Mouse (Mus musculus): ENCODE measurements around the gene Crybb1. TPM values are rescaled to one million over a fixed set of nuclear protein-coding genes. Genes with fewer than 3 reads are reported as not detected.
A peak's percentile ranks its signal among the peaks of the same experiment; 100 is the strongest.

Gene Crybb1
- polyA plus RNA-seq, 1 experiment from 2014 or later = 0.32 TPM

GRCm38 (mm10) chr5:112296404-112297181 is 41.0 kb downstream of the Crybb1 start:
- H3K4me1 ChIP-seq (ENCODE audit: control insufficient read depth, low read depth, low read length) = peaks cover 88% of the 10 kb centered on the region
- 10% methylated on average over 6 of the region's 6 CpGs for WGBS (ENCODE audit: insufficient replicate concordance)
- peak overlapping the region; percentile 59 for H3K27ac ChIP-seq (ENCODE audit: low read length)
- 0 out of 2 replicates have a peak overlapping the region, but pooled peaks have one; percentile 11 for H3K9ac ChIP-seq (ENCODE audit: low read depth, low read length)
- no peaks in the 10 kb centered on the region for H3K9me3 ChIP-seq (replicated peaks; ENCODE audit: control insufficient read depth, low read length)
- H3K36me3 ChIP-seq (ENCODE audit: control insufficient read depth, insufficient read depth) = no peaks in the 10 kb centered on the region
- no peak overlapping the region for H3K4me3 ChIP-seq (ENCODE audit: low read depth, low read length)
- no peaks in the 10 kb centered on the region for H3K27me3 ChIP-seq (ENCODE audit: control insufficient read depth, insufficient read depth, low read depth, low read length)
- ATAC-seq (ENCODE audit: low read depth) = peak; percentile 57
- H3K4me2 ChIP-seq (ENCODE audit: low read depth, low read length) = peak overlapping the region; percentile 18; the same call in 1 of the 2 replicates

GRCm38 (mm10) chr5:112297257-112297656 is 41.6 kb downstream of the Crybb1 start:
- no peak overlapping the region for H3K9ac ChIP-seq (ENCODE audit: low read depth, low read length)
- H3K9me3 ChIP-seq (replicated peaks; ENCODE audit: control insufficient read depth, low read length) = no peaks in the 10 kb centered on the region
- ATAC-seq (ENCODE audit: low read depth) = no peak
- peaks cover 90% of the 10 kb centered on the region for H3K4me1 ChIP-seq (ENCODE audit: control insufficient read depth, low read depth, low read length)
- H3K4me2 ChIP-seq (ENCODE audit: low read depth, low read length) = 0 out of 2 replicates have a peak overlapping the region, but pooled peaks have one; percentile 12
- H3K4me3 ChIP-seq (ENCODE audit: low read depth, low read length) = no peak overlapping the region
- H3K27me3 ChIP-seq (ENCODE audit: control insufficient read depth, insufficient read depth, low read depth, low read length) = no peaks in the 10 kb centered on the region
- no peaks in the 10 kb centered on the region for H3K36me3 ChIP-seq (ENCODE audit: control insufficient read depth, insufficient read depth)
- 20% methylated on average over 2 of the region's 2 CpGs for WGBS (ENCODE audit: insufficient replicate concordance)
- peak overlapping the region; percentile 36 for H3K27ac ChIP-seq (ENCODE audit: low read length)

GRCm38 (mm10) chr5:112298226-112298988 is 42.8 kb downstream of the Crybb1 start:
- 51% methylated on average over 12 of the region's 12 CpGs for WGBS (ENCODE audit: insufficient replicate concordance)
- peaks cover 87% of the 10 kb centered on the region for H3K4me1 ChIP-seq (ENCODE audit: control insufficient read depth, low read depth, low read length)
- peak; percentile 28 for ATAC-seq (ENCODE audit: low read depth)

GRCm38 (mm10) chr5:112299399-112299798 is 43.8 kb downstream of the Crybb1 start:
- Histone ChIP-seq H3K36me3 (ENCODE audit: control insufficient read depth, insufficient read depth) (no peaks in the 10 kb centered on the region), H3K4me2 (ENCODE audit: low read depth, low read length) (no peak overlapping the region), H3K9ac (ENCODE audit: low read depth, low read length) (no peak overlapping the region), H3K4me1 (ENCODE audit: control insufficient read depth, low read depth, low read length) (peaks cover 79% of the 10 kb centered on the region), H3K27me3 (ENCODE audit: control insufficient read depth, insufficient read depth, low read depth, low read length) (no peaks in the 10 kb centered on the region), H3K4me3 (ENCODE audit: low read depth, low read length) (no peak overlapping the region), H3K27ac (ENCODE audit: low read length) (peak overlapping the region; percentile 60), H3K9me3 (replicated peaks; ENCODE audit: control insufficient read depth, low read length) (no peaks in the 10 kb centered on the region)
- ATAC-seq (ENCODE audit: low read depth) = no peak
- WGBS (ENCODE audit: insufficient replicate concordance) = 63% methylated on average over 4 of the region's 4 CpGs

More at GRCm38 (mm10) chr5:112298226-112298988, 42.8 kb downstream of the Crybb1 start:
- H3K27ac ChIP-seq (ENCODE audit: low read length) = peak overlapping the region; percentile 60
- H3K36me3 ChIP-seq (ENCODE audit: control insufficient read depth, insufficient read depth) = no peaks in the 10 kb centered on the region
- H3K4me2 ChIP-seq (ENCODE audit: low read depth, low read length) = no peak overlapping the region
- H3K27me3 ChIP-seq (ENCODE audit: control insufficient read depth, insufficient read depth, low read depth, low read length) = no peaks in the 10 kb centered on the region
- H3K9me3 ChIP-seq (replicated peaks; ENCODE audit: control insufficient read depth, low read length) = no peaks in the 10 kb centered on the region
- no peak overlapping the region for H3K4me3 ChIP-seq (ENCODE audit: low read depth, low read length)
- peak overlapping the region; percentile 3; the same call in 1 of the 2 replicates for H3K9ac ChIP-seq (ENCODE audit: low read depth, low read length)

- H3K27me3 ChIP-seq (ENCODE audit: control insufficient read depth, insufficient read depth, low read depth, low read length) = no peaks in the 10 kb centered on the region
- no peak overlapping the region for H3K27ac ChIP-seq (ENCODE audit: low read length)
- no peak overlapping the region for H3K9ac ChIP-seq (ENCODE audit: low read depth, low read length)
- H3K4me2 ChIP-seq (ENCODE audit: low read depth, low read length) = no peak overlapping the region
- no peaks in the 10 kb centered on the region for H3K9me3 ChIP-seq (replicated peaks; ENCODE audit: control insufficient read depth, low read length)
- WGBS (ENCODE audit: insufficient replicate concordance) = 52% methylated on average over 2 of the region's 2 CpGs
- H3K4me1 ChIP-seq (ENCODE audit: control insufficient read depth, low read depth, low read length) = peaks cover 72% of the 10 kb centered on the region
- no peak overlapping the region for H3K4me3 ChIP-seq (ENCODE audit: low read depth, low read length)
- H3K36me3 ChIP-seq (ENCODE audit: control insufficient read depth, insufficient read depth) = no peaks in the 10 kb centered on the region; the same call in 1 of the 2 replicates
- no peak for ATAC-seq (ENCODE audit: low read depth)
These were observed 44.5 kb downstream of the Crybb1 start for GRCm38 (mm10) chr5:112300112-112300511.

- H3K4me1 ChIP-seq (ENCODE audit: control insufficient read depth, low read depth, low read length) = peaks cover 65% of the 10 kb centered on the region
These were observed 45.2 kb downstream of the Crybb1 start for GRCm38 (mm10) chr5:112300721-112301308.

GRCm38 (mm10) chr5:112301694-112302093 is 46.1 kb downstream of the Crybb1 start:
- Histone ChIP-seq H3K4me2 (ENCODE audit: low read depth, low read length) (no peak overlapping the region), H3K27me3 (ENCODE audit: control insufficient read depth, insufficient read depth, low read depth, low read length) (no peaks in the 10 kb centered on the region), H3K9me3 (replicated peaks; ENCODE audit: control insufficient read depth, low read length) (no peaks in the 10 kb centered on the region), H3K9ac (ENCODE audit: low read depth, low read length) (no peak overlapping the region), H3K4me1 (ENCODE audit: control insufficient read depth, low read depth, low read length) (peaks cover 56% of the 10 kb centered on the region), H3K4me3 (ENCODE audit: low read depth, low read length) (no peak overlapping the region), H3K27ac (ENCODE audit: low read length) (peak overlapping the region; percentile 70), H3K36me3 (ENCODE audit: control insufficient read depth, insufficient read depth) (peaks cover 2% of the 10 kb centered on the region; the same call in 1 of the 2 replicates)
- WGBS (ENCODE audit: insufficient replicate concordance) = 59% methylated on average over 4 of the region's 4 CpGs
- ATAC-seq (ENCODE audit: low read depth) = no peak

More at GRCm38 (mm10) chr5:112300721-112301308, 45.2 kb downstream of the Crybb1 start:
- Histone ChIP-seq H3K9me3 (replicated peaks; ENCODE audit: control insufficient read depth, low read length) (no peaks in the 10 kb centered on the region), H3K4me3 (ENCODE audit: low read depth, low read length) (no peak overlapping the region), H3K4me2 (ENCODE audit: low read depth, low read length) (no peak overlapping the region), H3K36me3 (ENCODE audit: control insufficient read depth, insufficient read depth) (peaks cover 2% of the 10 kb centered on the region; the same call in 1 of the 2 replicates), H3K27ac (ENCODE audit: low read length) (peak overlapping the region; percentile 70), H3K27me3 (ENCODE audit: control insufficient read depth, insufficient read depth, low read depth, low read length) (no peaks in the 10 kb centered on the region), H3K9ac (ENCODE audit: low read depth, low read length) (no peak overlapping the region)
- WGBS (ENCODE audit: insufficient replicate concordance) = 72% methylated on average over 6 of the region's 6 CpGs
- ATAC-seq (ENCODE audit: low read depth) = no peak

GRCm38 (mm10) chr5:112302310-112302709 is 46.7 kb downstream of the Crybb1 start:
- Histone ChIP-seq H3K9me3 (replicated peaks; ENCODE audit: control insufficient read depth, low read length) (no peaks in the 10 kb centered on the region), H3K27me3 (ENCODE audit: control insufficient read depth, insufficient read depth, low read depth, low read length) (no peaks in the 10 kb centered on the region), H3K36me3 (ENCODE audit: control insufficient read depth, insufficient read depth) (peaks cover 2% of the 10 kb centered on the region; the same call in 1 of the 2 replicates), H3K4me2 (ENCODE audit: low read depth, low read length) (no peak overlapping the region), H3K27ac (ENCODE audit: low read length) (peak overlapping the region; percentile 86), H3K4me3 (ENCODE audit: low read depth, low read length) (no peak overlapping the region), H3K4me1 (ENCODE audit: control insufficient read depth, low read depth, low read length) (peaks cover 50% of the 10 kb centered on the region), H3K9ac (ENCODE audit: low read depth, low read length) (no peak overlapping the region; the same call in 1 of the 2 replicates)
- WGBS (ENCODE audit: insufficient replicate concordance) = 62% methylated on average over 5 of the region's 5 CpGs
- peak; percentile 94 for ATAC-seq (ENCODE audit: low read depth)
